Mouse (Mus musculus): Measurements from ENCODE around the gene Tbx6.
"Not testable (repeated sequence)": the region's sequence is repeated elsewhere in the genome, so short reads cannot be mapped to it uniquely, and the experiment has no call there.

The Tbx6 gene

DNA sequence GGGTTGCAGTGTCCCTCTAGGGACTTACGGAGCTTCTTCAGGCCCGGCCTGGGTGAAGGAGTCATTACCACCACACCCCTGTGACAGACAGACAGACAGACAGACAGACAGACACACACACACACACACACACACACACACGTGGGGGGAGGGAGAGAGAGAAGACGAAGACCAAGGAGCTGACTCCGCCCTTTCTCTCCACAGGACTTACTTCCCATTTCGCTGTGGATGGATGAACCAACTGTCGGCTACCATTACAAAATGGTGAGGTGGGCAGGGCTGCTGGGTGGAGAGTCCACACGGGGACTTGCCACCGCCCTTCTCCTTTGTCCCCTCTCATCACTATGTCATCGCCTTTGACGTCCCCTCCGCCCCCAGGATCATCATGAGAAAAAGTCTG lies 10.5 kb upstream of the Tbx6 start:
- no peak for DNase-seq

DNA sequence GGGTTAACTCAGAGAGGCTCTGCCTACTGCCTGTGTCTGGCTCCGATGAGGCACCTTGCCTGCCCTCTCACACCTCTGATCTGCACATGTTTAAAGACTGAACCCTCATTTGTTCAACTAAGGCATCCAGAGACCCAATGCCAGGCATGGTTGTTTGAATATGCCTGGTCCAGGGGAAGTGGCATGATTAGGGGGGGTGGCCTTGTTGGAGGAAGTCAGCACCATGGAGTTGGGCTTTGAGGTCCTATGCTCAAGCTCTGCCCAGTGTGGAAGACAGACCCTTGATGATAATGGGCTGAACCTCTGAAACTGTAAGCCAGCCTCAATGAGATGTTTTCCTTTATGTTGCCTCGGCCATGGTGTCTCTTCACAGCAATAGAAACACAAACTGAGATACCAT lies 7.9 kb upstream of the Tbx6 start:
- DNase-seq = no peak

DNA sequence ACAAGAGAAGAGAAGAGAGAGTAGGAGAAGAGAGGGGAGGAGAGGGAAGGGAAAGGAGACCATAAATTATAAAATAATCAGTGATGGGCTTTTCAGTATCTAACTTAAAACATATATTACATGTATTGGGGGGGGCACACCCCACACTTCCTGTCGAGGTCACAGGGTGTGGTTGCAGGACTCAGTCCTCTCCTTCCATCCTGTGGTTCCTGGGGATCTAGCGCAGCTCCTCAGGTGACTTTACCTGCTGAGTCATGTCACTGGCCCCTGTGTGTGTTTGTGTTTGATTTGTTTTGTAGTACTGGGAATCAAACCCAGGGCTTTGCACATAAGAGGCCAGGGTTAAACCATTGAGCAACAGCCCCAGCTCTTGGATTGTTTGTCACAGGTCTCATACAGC lies 6.8 kb upstream of the Tbx6 start:
- DNase-seq = no peak

DNA sequence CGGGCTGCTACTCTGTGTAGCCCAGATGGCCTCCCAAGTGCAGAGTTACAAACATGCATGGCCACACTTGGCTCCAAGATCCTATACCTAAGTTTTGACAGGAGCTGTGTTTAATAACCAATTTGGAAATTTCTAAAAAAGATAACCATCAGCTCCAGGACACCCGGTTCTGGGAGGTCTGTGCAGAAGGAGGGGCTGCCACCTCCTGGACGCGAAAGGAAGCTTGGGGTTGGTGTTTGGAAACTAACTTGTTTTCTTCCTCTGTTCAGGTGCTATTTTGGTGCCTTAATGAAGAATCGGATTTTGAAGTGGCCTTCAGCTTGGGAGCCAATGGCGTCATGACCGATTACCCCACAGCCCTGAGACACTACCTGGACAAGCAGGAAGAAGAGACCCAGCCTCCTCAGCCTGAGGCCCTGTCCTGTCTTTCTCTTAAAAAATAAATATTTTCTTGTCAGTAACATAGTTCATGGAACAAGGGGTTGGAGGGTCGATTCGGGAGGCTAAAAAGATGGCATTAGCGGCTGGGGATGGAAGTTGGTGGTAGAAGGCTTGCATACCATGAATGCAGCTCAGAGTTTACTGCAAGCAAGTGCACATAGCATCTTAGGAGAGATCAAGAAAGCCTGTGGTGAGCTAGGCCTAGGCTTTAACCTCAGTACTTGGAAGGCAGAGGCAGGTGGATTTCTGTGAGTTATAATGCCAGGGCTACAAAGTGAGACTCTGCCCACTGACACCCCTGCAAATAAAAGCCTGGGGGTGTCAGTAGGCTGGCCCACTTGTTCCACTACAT lies 5.9 kb upstream of the Tbx6 start:
- DNase-seq = no peak

DNA sequence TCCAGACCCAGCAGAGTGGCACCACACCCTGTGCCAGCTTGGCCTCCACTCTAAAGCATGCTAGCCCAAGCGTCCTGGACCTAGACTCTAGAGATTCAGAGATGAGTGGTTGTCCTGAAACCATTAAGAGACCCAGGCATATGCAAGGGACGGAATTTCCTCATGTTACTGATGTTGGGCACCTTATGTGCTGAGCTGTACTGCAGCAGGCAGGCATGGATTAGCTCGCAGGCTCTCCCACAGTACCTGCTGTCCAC lies 5.4 kb upstream of the Tbx6 start:
- DNase-seq = no peak

DNA sequence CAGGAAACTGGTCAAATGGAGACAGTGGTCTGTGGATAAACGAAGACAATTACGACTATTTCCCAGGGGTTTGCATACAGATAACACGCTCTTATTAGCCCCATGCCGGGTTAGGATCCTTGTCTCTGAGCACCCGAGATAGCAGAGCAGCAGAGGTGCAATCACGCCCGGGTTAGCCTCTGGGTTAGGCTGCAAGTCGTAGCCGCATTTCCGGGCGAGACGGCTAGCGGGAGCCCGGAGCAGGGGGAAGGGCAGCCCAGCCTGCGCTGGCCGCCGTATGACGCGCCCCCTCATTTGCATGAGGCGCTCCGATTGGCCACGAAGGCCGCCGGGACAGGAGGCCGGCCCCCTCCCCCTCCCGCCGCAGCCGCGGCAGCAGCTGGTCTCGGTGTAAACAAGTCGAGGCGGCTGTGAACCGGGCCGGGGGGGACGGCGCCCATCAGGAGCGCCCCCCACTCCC lies 4.7 kb upstream of the Tbx6 start, which contains the start of gene Ypel3:
Gene Ypel3, plus strand, starts transcription at position 358 of the 460 bp plus-strand sequence.
- DNase-seq = peak; percentile 94 to 97

DNA sequence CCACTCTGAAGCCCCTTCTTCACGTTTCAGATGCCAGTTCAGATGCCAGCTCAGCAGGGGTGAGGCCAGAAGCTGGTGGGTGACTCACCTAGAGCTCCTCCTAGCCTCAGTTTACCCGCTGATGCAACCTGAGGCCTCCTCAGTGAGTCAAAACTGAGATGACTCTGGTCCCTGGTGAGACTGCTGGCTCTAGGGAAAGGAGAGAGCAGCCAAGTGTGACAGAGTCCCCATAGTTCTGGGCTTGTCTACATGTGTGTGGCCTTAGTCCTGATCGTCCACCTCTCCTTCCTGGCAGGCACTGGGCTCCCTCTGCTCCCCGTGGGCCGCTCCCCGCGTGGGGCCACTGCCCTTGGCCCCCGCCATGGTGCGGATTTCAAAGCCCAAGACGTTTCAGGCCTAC lies 3.8 kb upstream of the Tbx6 start:
- no peak for DNase-seq

DNA sequence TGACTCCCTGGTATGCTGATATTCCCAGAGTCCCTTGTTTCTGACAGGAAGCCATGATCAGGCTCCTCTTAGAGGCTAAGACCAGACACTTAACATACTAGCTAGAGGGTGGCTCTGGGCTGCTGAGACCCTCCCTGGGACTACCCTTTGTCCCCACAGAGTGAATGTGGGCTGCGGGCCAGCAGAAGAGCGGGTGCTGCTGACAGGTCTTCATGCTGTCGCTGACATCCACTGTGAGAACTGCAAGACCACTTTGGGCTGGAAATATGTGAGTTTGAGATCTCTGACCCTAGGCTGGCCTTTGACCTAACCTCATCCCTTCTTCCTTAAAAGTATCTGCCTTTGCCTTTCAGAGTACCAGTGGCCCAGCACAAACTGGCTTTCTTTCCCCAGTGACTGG lies 3.1 kb upstream of the Tbx6 start:
- no peak for DNase-seq

DNA sequence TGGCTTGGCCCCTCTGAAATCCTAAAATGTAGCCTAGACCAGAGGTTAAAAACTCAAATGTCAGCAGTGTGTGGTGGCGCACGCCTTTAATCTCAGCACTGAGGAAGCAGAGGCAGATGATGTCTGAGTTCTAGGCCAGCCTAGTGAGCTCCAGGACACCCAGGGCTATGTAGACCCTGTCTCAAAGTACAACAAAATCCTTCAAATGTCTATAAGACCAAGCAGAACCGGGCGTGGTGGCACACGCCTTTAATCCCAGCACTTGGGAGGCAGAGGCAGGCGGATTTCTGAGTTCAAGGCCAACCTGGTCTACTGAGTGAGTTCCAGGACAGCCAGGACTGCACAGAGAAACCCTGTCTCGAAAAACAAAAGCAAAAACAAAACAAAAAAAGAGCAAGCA lies 2.2 kb upstream of the Tbx6 start:
- DNase-seq = not testable (repeated sequence)

DNA sequence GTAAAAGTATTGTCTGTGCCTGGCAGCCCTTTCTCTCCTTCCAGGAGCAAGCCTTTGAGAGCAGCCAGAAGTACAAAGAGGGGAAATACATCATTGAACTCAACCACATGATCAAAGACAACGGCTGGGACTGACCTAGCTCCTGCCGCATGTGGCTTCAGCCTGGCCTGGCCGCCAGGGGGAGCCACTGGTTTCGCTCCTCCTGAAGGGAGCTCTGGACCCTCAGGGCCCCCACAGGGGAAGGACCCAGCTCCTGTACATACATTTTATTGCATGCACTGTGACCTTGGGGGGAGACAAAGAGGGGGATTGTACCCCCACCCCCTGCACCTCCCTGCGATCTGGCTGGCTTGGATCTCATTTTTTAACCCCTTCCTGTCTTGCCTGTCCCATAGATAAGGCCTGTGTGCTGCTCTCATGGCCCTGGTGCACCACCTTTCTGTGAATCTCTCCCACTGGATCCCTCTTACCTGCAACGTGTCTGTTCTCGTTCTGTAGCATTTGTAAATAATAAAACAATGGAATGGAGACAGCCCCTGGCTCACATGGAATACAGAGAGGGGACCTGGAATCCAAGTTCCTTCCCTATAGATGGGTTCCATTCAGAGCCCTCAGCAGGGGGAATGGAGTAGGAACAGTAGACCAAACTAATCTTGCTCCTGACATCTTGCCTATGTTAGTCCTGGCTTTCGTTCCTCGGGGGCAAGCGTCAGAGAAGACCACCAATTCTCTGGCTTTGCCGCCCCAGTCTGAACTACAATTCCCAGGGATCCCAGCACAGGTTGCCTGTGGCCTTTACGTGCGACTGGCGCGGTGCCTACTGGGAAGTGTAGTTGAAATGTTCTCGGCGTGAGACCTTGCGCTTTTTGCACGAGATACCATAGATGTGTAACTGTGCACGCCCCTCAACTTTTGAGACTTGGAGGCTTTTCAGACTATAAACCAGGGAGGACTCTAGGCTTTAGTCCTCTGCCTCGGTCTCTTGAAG lies 1.0 kb upstream of the Tbx6 start:
- DNase-seq = peak; percentile 72 to 78

DNA sequence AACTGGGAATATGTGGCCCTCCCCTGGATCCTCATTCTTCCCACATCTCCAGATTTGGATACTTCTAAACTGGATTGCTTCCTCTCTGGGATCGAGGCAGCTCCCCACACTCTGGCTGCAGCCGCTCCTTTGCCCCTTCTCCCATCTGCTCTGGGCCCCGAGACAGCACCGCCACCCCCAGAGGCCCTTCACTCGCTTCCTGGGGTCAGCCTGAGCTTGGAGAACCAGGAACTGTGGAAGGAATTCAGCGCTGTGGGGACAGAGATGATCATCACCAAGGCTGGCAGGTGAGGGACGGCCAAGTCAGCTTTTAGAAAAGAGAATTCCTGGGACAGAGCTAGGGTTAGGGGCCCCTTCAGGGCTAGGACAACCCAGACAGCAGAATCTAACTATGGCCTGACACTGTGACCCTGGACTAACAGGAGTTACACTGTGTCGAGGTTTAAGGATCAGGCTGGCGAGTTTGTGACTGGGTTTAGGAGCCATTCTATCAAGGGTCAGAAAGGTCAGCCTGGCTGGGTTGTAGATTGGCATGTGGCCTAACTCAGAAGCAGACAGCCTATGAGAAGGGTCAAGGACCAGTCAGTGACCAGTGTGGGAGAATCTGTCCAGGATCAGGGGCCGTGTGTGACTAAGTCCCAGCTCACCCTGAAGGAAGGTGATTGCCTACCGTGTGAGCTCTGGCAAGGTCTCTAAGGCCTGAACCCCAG lies 533 bp downstream of the Tbx6 start:
- DNase-seq = no peak

DNA sequence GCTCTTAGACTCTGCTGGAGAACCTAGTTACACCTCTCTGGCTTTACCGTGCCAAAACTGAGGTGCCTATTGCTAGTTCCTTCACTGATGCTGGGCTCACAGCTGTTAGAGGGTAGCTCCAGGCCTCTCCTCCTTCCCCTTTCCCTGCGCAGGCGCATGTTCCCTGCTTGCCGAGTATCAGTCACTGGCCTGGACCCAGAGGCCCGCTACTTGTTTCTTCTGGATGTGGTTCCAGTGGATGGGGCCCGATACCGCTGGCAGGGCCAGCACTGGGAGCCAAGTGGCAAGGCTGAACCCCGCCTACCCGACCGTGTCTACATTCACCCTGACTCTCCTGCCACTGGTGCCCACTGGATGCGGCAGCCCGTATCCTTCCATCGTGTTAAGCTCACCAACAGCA lies 1.4 kb downstream of the Tbx6 start:
- DNase-seq = no peak

DNA sequence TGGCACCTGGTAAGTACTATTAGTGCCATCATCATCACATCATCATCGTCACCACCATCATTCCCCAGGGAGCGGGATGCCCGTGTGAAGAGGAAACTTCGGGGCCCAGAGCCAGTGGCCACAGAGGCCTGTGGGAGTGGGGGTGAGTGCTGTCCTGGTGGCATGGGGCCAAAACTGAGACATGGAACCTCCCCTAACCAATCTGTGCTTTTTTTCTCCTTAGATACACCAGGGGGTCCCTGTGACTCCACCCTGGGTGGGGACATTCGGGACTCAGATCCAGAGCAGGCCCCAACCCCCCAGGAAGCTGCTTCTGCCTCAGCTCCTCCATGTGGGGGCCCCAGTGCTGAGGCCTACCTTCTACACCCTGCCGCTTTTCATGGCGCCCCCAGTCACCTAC lies 3.2 kb downstream of the Tbx6 start:
- DNase-seq = no peak

DNA sequence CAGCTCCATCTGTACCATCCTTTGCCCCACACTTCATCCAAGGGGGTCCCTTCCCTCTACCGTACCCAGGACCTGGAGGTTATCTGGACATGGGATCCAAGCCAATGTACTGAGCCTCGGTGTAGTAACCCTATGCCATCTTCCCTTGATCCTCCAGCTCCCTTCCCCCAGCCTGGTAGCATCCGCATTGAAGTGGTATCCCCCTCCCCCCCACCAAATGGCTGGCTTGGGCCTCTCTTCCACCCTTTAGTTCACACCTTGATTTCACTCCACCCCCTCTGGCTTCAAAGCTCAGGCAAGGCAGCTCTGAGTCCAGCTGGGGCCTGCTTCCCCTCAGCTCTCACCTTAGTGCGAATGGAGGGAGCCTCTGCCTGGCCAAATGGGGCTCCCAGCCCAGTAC lies 3.8 kb downstream of the Tbx6 start:
- no peak for DNase-seq

DNA sequence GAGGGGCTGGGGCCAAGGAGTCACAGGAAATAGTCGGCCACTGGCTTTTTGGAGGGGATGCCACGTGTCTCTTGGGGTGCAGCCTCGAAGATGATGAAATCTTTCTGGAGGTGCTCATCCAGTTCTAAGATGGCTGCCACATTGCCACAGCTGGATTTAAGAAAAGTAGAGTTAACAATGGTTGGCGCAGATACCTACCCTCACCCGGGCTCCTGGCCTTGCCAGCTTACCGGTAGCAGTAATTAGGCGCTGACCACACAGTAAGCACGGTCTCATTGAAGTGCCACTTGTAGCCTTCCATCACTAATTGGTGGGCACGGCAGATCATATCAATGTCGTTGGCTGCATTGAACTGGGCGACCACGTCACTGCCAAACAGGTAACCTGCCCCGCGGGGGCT lies 4.9 kb downstream of the Tbx6 start:
- no peak for DNase-seq

DNA sequence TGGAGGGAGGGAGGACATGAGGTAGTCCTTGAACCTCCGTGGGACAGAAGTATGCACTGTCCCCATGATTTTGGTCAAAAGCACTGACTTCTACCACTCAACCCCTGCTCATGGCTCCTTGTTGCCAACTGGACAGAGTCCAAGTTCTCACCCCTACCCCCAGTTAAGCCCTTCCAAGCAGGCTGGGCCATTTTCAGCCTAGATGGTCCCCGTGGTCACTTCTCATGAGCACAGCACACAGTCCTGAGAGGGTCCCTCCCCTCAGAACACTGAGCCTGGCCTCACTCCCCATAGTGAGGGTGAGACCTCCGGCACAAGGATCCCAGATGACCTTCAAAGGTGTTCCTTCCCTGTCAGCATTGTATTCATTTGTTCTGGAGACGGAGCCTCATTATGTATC lies 7.9 kb downstream of the Tbx6 start:
- DNase-seq = no peak

DNA sequence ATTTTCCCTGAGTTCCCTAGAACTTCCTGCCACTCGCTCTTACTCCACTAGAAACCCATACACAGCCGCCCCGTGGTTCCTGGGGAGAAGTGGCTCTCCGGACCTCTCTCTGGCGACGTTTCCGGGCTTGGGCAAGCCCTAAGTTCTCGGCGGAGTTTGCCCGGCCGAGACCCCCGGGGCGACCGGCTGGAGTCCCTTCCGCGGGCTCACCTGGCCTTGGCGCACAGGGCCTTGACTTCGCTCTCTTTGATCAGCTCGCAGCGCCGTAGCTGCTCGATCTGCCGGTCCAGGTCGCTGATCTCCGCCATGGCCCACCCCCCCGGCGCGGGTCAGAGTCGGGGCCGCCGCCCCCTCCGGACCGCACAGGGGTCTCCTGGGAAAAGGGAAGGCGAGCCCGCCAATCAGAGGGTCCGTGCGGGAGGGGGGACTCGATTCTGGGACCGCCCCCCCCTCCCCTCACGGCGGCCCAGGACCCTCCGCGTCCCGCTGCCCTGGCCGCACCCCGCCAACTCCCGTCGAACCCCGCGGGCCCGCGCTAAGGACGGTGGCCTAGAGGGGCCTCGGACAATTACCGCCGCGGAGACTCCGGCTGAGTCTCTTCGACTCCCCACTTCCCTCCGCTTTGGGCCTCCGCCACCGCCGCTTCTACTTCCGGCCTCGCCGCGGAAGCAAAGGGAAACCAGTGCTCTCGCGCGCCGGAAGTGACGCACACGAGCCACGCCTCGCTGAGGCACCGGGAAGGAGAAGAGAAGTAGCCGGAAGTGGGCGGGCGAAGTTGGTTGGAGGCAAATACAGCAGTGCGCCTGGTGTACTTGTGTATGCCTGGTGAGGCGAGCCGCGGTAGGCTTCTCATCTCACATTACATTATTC lies 10.8 kb downstream of the Tbx6 start, which contains the start of gene Ppp4c:
Gene Ppp4c, minus strand, starts transcription at position 646 of the 870 bp plus-strand sequence.
- DNase-seq = peak; percentile 95 to 96

DNA sequence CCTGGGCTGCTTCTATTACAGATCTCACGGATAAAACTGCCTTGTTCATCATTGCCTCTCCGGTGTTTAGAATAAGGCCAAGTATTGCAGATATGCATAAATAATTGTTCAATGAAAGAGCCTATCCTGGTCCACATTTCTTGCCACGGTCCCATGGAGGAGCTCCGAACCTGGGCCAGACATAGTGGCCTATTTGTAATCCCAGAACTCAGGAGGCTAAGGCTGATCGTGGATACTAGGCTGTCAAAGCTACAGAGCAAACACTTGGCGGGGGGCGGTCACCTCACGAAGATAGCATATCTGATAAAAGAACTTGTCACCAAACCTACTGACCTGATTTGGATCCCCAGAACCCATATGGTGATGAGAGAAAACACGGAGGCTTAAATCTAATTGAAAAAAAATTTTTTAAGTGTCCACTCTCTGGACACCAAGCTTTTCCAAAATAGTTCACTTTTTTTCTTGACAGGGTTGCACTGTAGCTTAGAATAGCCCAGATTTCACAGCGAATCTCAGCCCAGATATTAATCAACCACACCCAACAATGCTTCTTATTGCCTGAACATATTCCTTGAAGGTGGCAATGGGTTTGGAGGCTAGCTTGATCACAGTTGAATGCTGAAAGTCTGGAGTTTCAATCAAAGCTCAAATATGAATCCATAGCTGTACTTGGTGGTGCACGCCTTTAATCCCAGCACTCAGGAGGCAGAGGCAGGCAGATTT lies 11.6 kb downstream of the Tbx6 start:
- no peak for DNase-seq

DNA sequence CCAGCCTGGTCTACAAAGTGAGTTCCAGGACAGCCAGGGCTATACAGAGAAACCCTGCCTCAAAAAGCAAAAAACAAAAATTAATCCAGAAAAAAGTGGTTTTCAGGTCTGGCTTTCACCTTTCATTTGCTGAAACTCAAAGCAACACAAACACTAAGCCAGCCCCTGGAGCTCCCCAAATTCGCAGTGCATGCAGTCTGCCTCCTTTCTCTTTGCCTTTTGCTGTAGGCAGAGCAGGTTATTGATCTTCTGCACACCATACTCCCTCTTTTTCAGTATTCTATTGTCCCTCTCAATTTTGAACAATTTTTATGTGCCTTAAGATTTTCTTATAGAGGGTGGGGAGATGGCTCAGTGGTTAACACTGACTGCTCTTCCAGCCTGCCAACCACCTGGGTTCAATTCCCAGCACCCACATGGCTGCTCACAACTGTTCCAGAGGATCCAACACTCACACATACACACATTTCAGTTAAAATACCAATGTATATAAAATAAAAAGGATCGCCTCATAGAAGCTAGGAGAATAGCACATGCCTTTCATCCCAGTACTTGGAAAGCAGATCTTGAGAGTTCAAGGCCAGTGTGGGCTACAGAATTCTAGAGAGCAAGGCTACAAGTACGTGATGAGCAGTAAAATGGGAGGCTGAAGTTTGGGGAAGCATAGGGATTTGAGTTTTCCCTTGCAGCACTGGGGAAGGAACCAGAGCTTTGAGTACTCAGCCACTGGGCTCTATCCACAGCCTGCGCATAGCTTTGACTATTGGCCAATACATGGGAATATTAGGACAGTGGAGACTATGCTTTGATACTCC lies 12.4 kb downstream of the Tbx6 start:
- DNase-seq = no peak

DNA sequence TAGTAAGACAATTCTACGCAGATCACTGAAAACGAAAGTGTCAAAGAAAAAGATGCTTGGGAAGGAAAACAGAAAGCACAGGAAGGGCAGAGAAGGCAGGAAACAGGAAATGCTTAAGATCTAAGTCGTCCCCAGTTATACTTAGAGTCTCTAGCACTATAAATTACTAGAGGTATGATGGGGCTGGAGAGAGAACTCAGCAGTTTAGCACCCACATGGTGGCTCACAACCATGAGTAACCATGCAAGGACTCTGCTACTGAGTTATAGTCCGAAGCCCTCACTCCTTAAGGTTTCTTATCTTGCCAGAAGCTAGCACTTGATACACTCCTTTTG lies 13.0 kb downstream of the Tbx6 start:
- DNase-seq = no peak

All from thymus, adult 18-20 months (tissue).